Mouse (Mus musculus) forebrain, postnatal 0 days (tissue): Measurements from ENCODE around the gene Saxo2. TPM values are rescaled to one million over a fixed set of nuclear protein-coding genes. Genes with fewer than 3 reads are reported as not detected.

Experiments
- ATAC-seq: fragments of 200-750 bp; cut with Nextera tagmentation; 2 replicates; pipeline ENCODE4 v1.8.0; 2017; ENCODE audit warnings: mild to moderate bottlenecking, moderate library complexity
- DNase-seq: peaks from one replicate; pipeline ENCODE4 v3.0.0-alpha.2; 2015
- H3K27ac ChIP-seq: fragments of 300-500 bp; sonication (generic); 2 replicates; pipeline ENCODE4 v1.5.1; 2014; ENCODE audit warnings: low read depth, mild to moderate bottlenecking, antibody characterized with exemption, low read length, moderate library complexity, mixed read lengths
- H3K27me3 ChIP-seq: fragments of 300-500 bp; sonication (generic); 2 replicates; pipeline ENCODE4 v1.6.1; 2014; ENCODE audit warnings: mild to moderate bottlenecking, low read length, mixed read lengths; ENCODE audit not compliant: insufficient read depth
- H3K36me3 ChIP-seq: fragments of 300-500 bp; sonication (generic); 2 replicates; pipeline ENCODE4 v1.6.1; 2014; ENCODE audit warnings: mild to moderate bottlenecking, moderate library complexity; ENCODE audit not compliant: insufficient read depth
- H3K4me1 ChIP-seq: fragments of 300-500 bp; sonication (generic); 2 replicates; pipeline ENCODE4 v1.6.1; 2014; ENCODE audit warnings: antibody characterized with exemption; ENCODE audit not compliant: insufficient read depth
- H3K4me2 ChIP-seq: fragments of 300-500 bp; sonication (generic); 2 replicates; pipeline ENCODE4 v1.6.1; 2014; ENCODE audit warnings: low read depth, mild to moderate bottlenecking, moderate library complexity
- H3K4me3 ChIP-seq: fragments of 300-500 bp; sonication (generic); 2 replicates; pipeline ENCODE4 v1.5.1; 2014; ENCODE audit warnings: low read depth, low read length, mixed read lengths
- H3K9ac ChIP-seq: fragments of 300-500 bp; sonication (generic); 2 replicates; pipeline ENCODE4 v1.6.1; 2014; ENCODE audit warnings: mild to moderate bottlenecking
- H3K9me3 ChIP-seq: fragments of 300-500 bp; sonication (generic); 2 replicates; pipeline ENCODE4 v1.6.1; 2016; ENCODE audit warnings: low read length
- CTCF ChIP-seq: sonication (generic); IDR thresholded peaks from 2 replicates; pipeline ENCODE4 v1.5.1; 2016; ENCODE audit warnings: antibody characterized with exemption, control low read depth, low read depth
- WGBS: fragments of 180-500 bp; shearing (Covaris S2); extraction: QIAGEN DNeasy Blood & Tissue Kit; methylation state at CpG from one replicate; pipeline ENCODE4 v1.1.7; 2014; 5-methylcytosine and 5-hydroxymethylcytosine counted together
- polyA plus RNA-seq: library from polyadenylated mRNA; unstranded; fragments of >200 nt; fragmentation: Nextera tagmentation; extraction: Ambion mirVana; gene quantifications from 2 replicates; pipeline ENCODE4 v1.2.1, GENCODE M21; 2015
- total RNA-seq: library from RNA; depleted of rRNA; stranded (reverse); fragments of >200 nt; gene quantifications from 2 replicates; pipeline ENCODE4 v1.2.3, GENCODE M21; 2014; rRNA removed

Saxo2 gene
- total and polyA plus RNA-seq, 2 experiments from 2014 or later: 8.9 to 38.9 TPM

DNA sequence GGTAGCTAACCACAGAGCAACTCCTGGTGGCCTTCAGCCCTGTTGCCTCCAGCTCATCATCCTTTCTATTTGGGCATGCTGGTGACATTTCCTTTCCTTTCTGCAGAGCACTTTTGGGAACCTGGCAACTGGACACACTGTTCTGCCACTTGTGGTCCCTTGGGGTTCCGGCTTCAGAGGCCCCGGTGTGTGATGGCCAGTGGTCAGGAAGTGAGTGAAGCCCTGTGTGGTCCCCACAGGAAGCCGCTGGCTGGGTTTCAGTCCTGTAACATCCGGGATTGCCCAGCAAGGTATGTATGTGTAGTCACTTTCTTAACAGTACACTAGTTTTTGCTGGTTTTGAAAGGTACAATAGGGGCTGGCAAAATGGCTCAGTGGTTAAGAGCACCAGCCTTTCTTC, 46.3 kb downstream of the Saxo2 start:
- Histone ChIP-seq H3K27me3 (no peaks in the 10 kb centered on the region), H3K9me3 (no peaks in the 10 kb centered on the region), H3K27ac (no peak overlapping the region), H3K4me2 (no peak overlapping the region), H3K4me1 (no peaks in the 10 kb centered on the region), H3K4me3 (no peak overlapping the region), H3K36me3 (no peaks in the 10 kb centered on the region), H3K9ac (no peak overlapping the region)
- DNase-seq: no peak
- WGBS: 84% methylated on average over 4 of the region's 4 CpGs
- ATAC-seq: no peak
- TF ChIP-seq CTCF: no peak

DNA sequence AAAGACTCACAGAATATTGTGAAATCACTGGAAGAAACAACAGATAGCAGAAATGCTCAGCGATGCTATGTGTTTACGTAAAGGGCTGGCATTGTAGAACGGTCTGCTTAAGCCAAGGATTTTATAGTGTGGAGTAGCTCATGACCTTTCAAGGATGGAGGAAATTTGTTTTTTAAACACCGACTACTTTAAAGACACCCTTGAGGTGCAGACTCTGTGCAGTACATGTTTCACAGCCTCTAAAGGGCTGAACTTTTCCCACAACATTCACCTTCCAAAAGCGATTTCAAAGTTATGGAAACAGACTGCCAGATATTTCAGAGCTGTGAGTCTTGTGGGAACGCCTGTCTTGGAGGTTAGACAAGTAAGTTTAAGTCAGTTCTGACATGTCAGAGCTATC, 57.4 kb downstream of the Saxo2 start:
- Histone ChIP-seq H3K4me1 (no peaks in the 10 kb centered on the region), H3K36me3 (no peaks in the 10 kb centered on the region), H3K27ac (no peak overlapping the region), H3K27me3 (no peaks in the 10 kb centered on the region), H3K4me3 (no peak overlapping the region), H3K9me3 (no peaks in the 10 kb centered on the region), H3K9ac (no peak overlapping the region), H3K4me2 (no peak overlapping the region)
- no peak for DNase-seq
- no peak for TF ChIP-seq CTCF
- WGBS: 88% methylated on average over 6 of the region's 6 CpGs
- no peak for ATAC-seq

Other genes with a start within 250 kb of the Saxo2 start
- gene Efl1, start 86 bp upstream of the Saxo2 start, total RNA-seq: 12.2 and 20.8 TPM in 2 replicates
- 14.9 and 15.9 TPM in 2 replicates for gene Efl1, start 86 bp upstream of the Saxo2 start, polyA plus RNA-seq
- gene Mex3b, start 218.8 kb upstream of the Saxo2 start, total RNA-seq: 111 and 141 TPM in 2 replicates
- gene Mex3b, start 218.8 kb upstream of the Saxo2 start, polyA plus RNA-seq: 22.8 and 24.5 TPM in 2 replicates